In the genomic region with DNA sequence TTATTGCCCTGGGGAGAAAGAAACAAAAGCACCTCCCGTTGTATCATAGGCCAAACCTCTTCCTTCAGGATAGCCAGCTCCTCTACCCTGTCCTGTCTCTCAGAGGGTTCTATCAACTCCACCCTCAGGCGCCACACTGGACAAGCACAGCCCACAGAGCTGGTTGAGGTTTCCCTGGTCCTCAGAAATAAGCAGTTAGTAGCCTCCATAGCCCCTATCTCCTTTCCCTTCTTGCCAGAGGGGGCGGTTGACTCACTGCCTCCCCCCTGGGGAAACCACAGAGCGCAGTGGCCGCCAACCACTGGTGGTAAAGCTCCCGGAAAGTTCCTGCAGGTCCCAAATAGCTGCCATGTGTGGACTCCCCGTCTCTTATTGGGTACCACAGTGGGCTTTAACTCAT, we compare ENCODE assay signal across 29 mouse cellular contexts.
DNase-seq lines count a peak whose midpoint lies in the region; ATAC-seq and TF ChIP-seq lines count a peak whose summit lies in the region.
"Had no signal": no experiment of that assay in that cellular context is flagged by ENCODE, and none has a peak within 500 bp of the region (broad histone marks: within the 10 kb centered on the region; RNA-seq: fewer than 3 reads in every experiment).

No protein-coding gene starts in this region.

- DNase-seq in liver, adult 2 months (ENCODE audit: extremely low read depth, low read depth, low spot score): no peak
- DNase-seq in liver (no peak), 416B (ENCODE audit: low read depth) (peak; percentile 92)
- no peak for DNase-seq in liver, postnatal 0 days
- DNase-seq in frontal cortex, postnatal 25 days (ENCODE audit: low spot score in 2 of 2): no peak
- DNase-seq in layer of hippocampus, adult 9-11 months: no peak
- DNase-seq: adrenal gland, postnatal 10 days; adrenal gland, postnatal 36 days; cerebellum, adult 18-20 months; cerebellum, adult 9-10 months; cerebellum, postnatal 25 days; embryo, embryonic 11 days; gastrocnemius, postnatal 10 days; gastrocnemius, postnatal 36 days; heart, adult 18-20 months; heart, postnatal 14 days; heart, postnatal 4 days had no signal

- ATAC-seq in common myeloid progenitor, adult 5-6 weeks (replicated peaks; ENCODE audit: low read depth, poor library complexity, severe bottlenecking): peak; percentile 93
- ATAC-seq in liver, postnatal 0 days: 0 out of 2 replicates have a peak, but pooled peaks have one; percentile 17
- ATAC-seq in intestine, embryonic 15.5 days: no peak
- ATAC-seq: forebrain, embryonic 15.5 days; Patski had no signal

- H3K27me3 ChIP-seq in liver, adult 2 months (ENCODE audit: control insufficient read depth, insufficient read depth, low read length): no peaks in the 10 kb centered on the region
- no peaks in the 10 kb centered on the region for H3K27me3 ChIP-seq in liver, postnatal 0 days (ENCODE audit: insufficient read depth, low read length)
- no peaks in the 10 kb centered on the region for H3K27me3 ChIP-seq in intestine, embryonic 15.5 days (replicated peaks)
- H3K27me3 ChIP-seq: embryonic facial prominence, embryonic 13.5 days; forebrain, embryonic 12.5 days; forebrain, embryonic 15.5 days; heart, embryonic 13.5 days; hindbrain, embryonic 12.5 days; hindbrain, embryonic 15.5 days had no signal

- TF ChIP-seq POLR2A in liver, adult 2 months (IDR thresholded peaks at IDR 0.05; ENCODE audit: extremely low read depth, insufficient read depth, low read length): no peak

- H3K79me2 ChIP-seq in liver, adult 2 months (ENCODE audit: control insufficient read depth, insufficient read depth, low read length): no peaks in the 10 kb centered on the region

- no peaks in the 10 kb centered on the region for H3K36me3 ChIP-seq in liver, adult 2 months (ENCODE audit: control insufficient read depth, insufficient read depth, low read length)
- H3K36me3 ChIP-seq in liver, postnatal 0 days (replicated peaks; ENCODE audit: insufficient read depth, low read length): no peaks in the 10 kb centered on the region
- H3K36me3 ChIP-seq in intestine, embryonic 15.5 days: no peaks in the 10 kb centered on the region
- H3K36me3 ChIP-seq: embryonic facial prominence, embryonic 10.5 days; embryonic facial prominence, embryonic 13.5 days; forebrain, embryonic 12.5 days; forebrain, embryonic 15.5 days; heart, embryonic 10.5 days; heart, embryonic 13.5 days; hindbrain, embryonic 12.5 days; hindbrain, embryonic 15.5 days had no signal

- no peaks in the 10 kb centered on the region for H3K4me1 ChIP-seq in liver, adult 2 months (ENCODE audit: control insufficient read depth, insufficient read depth, low read length)
- H3K4me1 ChIP-seq in liver, postnatal 0 days (ENCODE audit: insufficient read depth): no peaks in the 10 kb centered on the region
- H3K4me1 ChIP-seq in intestine, embryonic 15.5 days (replicated peaks): no peaks in the 10 kb centered on the region
- H3K4me1 ChIP-seq: embryonic facial prominence, embryonic 10.5 days; embryonic facial prominence, embryonic 13.5 days; forebrain, embryonic 15.5 days; heart, embryonic 13.5 days; hindbrain, embryonic 15.5 days had no signal

- no peak overlapping the region for H3K9ac ChIP-seq in liver, adult 2 months (ENCODE audit: low read depth, low read length)
- H3K9ac ChIP-seq in liver, postnatal 0 days (replicated peaks): no peak overlapping the region
- H3K9ac ChIP-seq in intestine, embryonic 15.5 days: no peak overlapping the region
- H3K9ac ChIP-seq: embryonic facial prominence, embryonic 13.5 days; forebrain, embryonic 12.5 days; forebrain, embryonic 15.5 days; heart, embryonic 13.5 days; hindbrain, embryonic 12.5 days; hindbrain, embryonic 15.5 days had no signal

- TF ChIP-seq EP300 in liver, postnatal 0 days (IDR thresholded peaks at IDR 0.05; ENCODE audit: low read depth): no peak

- TF ChIP-seq CTCF in liver, adult 2 months (IDR thresholded peaks at IDR 0.05; ENCODE audit: low read depth, low read length): no peak
- no peak for TF ChIP-seq CTCF in liver, postnatal 0 days (IDR thresholded peaks at IDR 0.05; ENCODE audit: low read depth)

- H3K4me2 ChIP-seq in liver, postnatal 0 days (ENCODE audit: low read depth, low read length): no peak overlapping the region
- no peak overlapping the region for H3K4me2 ChIP-seq in intestine, embryonic 15.5 days (replicated peaks)
- H3K4me2 ChIP-seq: embryonic facial prominence, embryonic 13.5 days; forebrain, embryonic 12.5 days; forebrain, embryonic 15.5 days; heart, embryonic 13.5 days; hindbrain, embryonic 12.5 days; hindbrain, embryonic 15.5 days had no signal

- H3K9me3 ChIP-seq in liver, postnatal 0 days (ENCODE audit: low read length): no peaks in the 10 kb centered on the region
- no peaks in the 10 kb centered on the region for H3K9me3 ChIP-seq in intestine, embryonic 15.5 days
- H3K9me3 ChIP-seq: embryonic facial prominence, embryonic 10.5 days; embryonic facial prominence, embryonic 13.5 days; forebrain, embryonic 12.5 days; forebrain, embryonic 15.5 days; heart, embryonic 10.5 days; heart, embryonic 13.5 days; hindbrain, embryonic 12.5 days; hindbrain, embryonic 15.5 days had no signal

- no peak overlapping the region for H3K4me3 ChIP-seq in liver, adult 2 months (ENCODE audit: insufficient read depth, low read depth, low read length)
- H3K4me3 ChIP-seq in liver, postnatal 0 days (ENCODE audit: low read depth, low read length): no peak overlapping the region
- no peak overlapping the region for H3K4me3 ChIP-seq in intestine, embryonic 15.5 days (replicated peaks)
- H3K4me3 ChIP-seq: embryonic facial prominence, embryonic 10.5 days; embryonic facial prominence, embryonic 13.5 days; erythroblast, embryonic 14.5 days; forebrain, embryonic 12.5 days; forebrain, embryonic 15.5 days; heart, embryonic 10.5 days; heart, embryonic 13.5 days; hindbrain, embryonic 12.5 days; hindbrain, embryonic 15.5 days had no signal

- 78% methylated on average over 7 of the region's 7 CpGs for WGBS in liver, adult 2 months
- 49% methylated on average over 7 of the region's 7 CpGs for WGBS in liver, postnatal 0 days (ENCODE audit: insufficient replicate concordance)
- 81% methylated on average over 7 of the region's 7 CpGs for WGBS in intestine, embryonic 15.5 days

- H3K27ac ChIP-seq in liver, adult 2 months (replicated peaks; ENCODE audit: insufficient read depth, low read depth, low read length): peak overlapping the region; percentile 50; the same call in 1 of the 2 replicates
- H3K27ac ChIP-seq in liver, postnatal 0 days (ENCODE audit: low read depth): no peak overlapping the region
- H3K27ac ChIP-seq in intestine, embryonic 15.5 days: no peak overlapping the region
- H3K27ac ChIP-seq: embryonic facial prominence, embryonic 10.5 days; embryonic facial prominence, embryonic 13.5 days; forebrain, embryonic 12.5 days; forebrain, embryonic 15.5 days; heart, embryonic 10.5 days; heart, embryonic 13.5 days; hindbrain, embryonic 12.5 days; hindbrain, embryonic 15.5 days had no signal
